Mouse (Mus musculus) c-Kit-positive CD71-positive TER-119-negative erythroid progenitor cells, embryonic 14.5 days (primary cell): ENCODE results near the gene Rbpms2.

Experiments used
- DNase-seq: peaks from one replicate; pipeline ENCODE4 v3.0.0-alpha.2; 2013; ENCODE audit warnings: low read depth

Gene Rbpms2

DNA sequence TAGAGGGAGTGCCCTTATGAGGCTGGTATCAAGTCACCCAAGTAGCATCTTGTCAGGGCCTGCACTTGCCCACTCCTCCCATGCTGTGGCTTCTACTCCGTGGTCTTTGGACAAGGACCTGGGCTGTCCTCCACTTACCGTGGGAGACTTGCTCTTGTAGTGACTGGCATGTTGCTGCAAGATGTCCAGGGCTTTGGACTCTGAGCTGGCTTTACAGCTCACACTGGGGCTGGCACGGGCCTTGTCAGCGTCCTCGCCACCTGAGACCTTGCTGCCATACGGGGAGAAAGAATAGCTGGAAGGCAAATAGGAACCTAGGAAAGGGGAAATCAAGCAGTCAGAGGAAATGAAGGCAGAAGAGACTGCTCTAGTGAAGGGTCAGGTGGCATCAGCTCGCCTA is 67.9 kb downstream of the Rbpms2 start:
- no peak for DNase-seq

GRCm38 (mm10) chr9:65697992-65698391 is 68.5 kb downstream of the Rbpms2 start:
- no peak for DNase-seq

- DNase-seq, result no peak
Measured at GRCm38 (mm10) chr9:65700504-65700903, 71.1 kb downstream of the Rbpms2 start.

GRCm38 (mm10) chr9:65702286-65702685 is 72.8 kb downstream of the Rbpms2 start:
- no peak for DNase-seq

DNA sequence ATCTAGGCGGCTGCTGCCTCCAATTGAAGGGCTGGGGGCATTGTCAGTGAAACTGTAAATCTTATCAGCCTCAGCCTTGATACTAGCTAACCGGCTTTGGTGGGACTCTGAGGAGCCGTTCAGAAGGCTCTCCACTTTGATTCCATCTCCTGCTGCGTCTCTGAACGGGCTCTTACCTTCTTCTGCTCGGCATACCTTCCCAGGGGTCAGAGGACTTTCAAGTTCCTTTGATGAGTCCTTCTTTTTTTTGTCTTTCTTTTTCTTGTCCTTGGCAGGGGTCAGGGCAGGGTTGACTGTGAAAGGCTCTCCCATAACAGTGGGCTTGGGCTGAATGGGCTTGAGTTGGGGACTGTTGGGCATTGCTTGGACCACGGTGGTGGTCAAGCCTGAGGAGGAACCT is 73.8 kb downstream of the Rbpms2 start:
- DNase-seq, result no peak

- no peak for DNase-seq
Measured at GRCm38 (mm10) chr9:65703926-65704595, 74.6 kb downstream of the Rbpms2 start.
